8 mouse cellular contexts compared by ENCODE assay signal in genomic region chr1:157047751-157048200, GRCm38 (mm10).
DNase-seq lines count a peak whose midpoint lies in the region; ATAC-seq lines count a peak whose summit lies in the region.

No protein-coding gene starts in this region.

- no peak overlapping the region for H3K27ac ChIP-seq in intestine, embryonic 15.5 days
- H3K27ac ChIP-seq in intestine, embryonic 16.5 days (ENCODE audit: low read length), result no peak overlapping the region
- peak overlapping the region; percentile 60; the same call in 1 of the 2 replicates for H3K27ac ChIP-seq in lung, embryonic 16.5 days (ENCODE audit: low read length)

- no peaks in the 10 kb centered on the region for H3K9me3 ChIP-seq in intestine, embryonic 15.5 days
- H3K9me3 ChIP-seq in intestine, embryonic 16.5 days (ENCODE audit: control insufficient read depth, low read length), result no peaks in the 10 kb centered on the region
- H3K9me3 ChIP-seq in lung, embryonic 16.5 days (ENCODE audit: control insufficient read depth, low read length), result no peaks in the 10 kb centered on the region

- no peak overlapping the region for H3K4me3 ChIP-seq in intestine, embryonic 15.5 days (replicated peaks)
- no peak overlapping the region for H3K4me3 ChIP-seq in intestine, embryonic 16.5 days (ENCODE audit: low read length)
- no peak overlapping the region for H3K4me3 ChIP-seq in lung, embryonic 16.5 days (ENCODE audit: low read length)

- peak; percentile 39 to 44 for DNase-seq in urinary bladder, postnatal 36 days (ENCODE audit: low spot score in 2 of 2)
- DNase-seq in urinary bladder, adult 18-20 months (ENCODE audit: low spot score in 2 of 2), result no peak
- no peak for DNase-seq in c-Kit-positive CD71-positive TER-119-positive erythroid progenitor cells, embryonic 14.5 days (ENCODE audit: low spot score)
- DNase-seq in cerebellum, adult 9-10 months, result no peak
- no peak for DNase-seq in cerebellum, adult 11 months

- peak; percentile 20; the same call in 1 of the 2 replicates for ATAC-seq in intestine, embryonic 15.5 days
- no peak for ATAC-seq in intestine, embryonic 16.5 days
- ATAC-seq in lung, embryonic 16.5 days (ENCODE audit: low read depth), result peak; percentile 80

- no peak overlapping the region for H3K4me2 ChIP-seq in intestine, embryonic 15.5 days (replicated peaks)
- H3K4me2 ChIP-seq in intestine, embryonic 16.5 days (ENCODE audit: low read depth, low read length), result no peak overlapping the region
- H3K4me2 ChIP-seq in lung, embryonic 16.5 days (ENCODE audit: low read depth, low read length), result no peak overlapping the region

- H3K27me3 ChIP-seq in intestine, embryonic 15.5 days (replicated peaks), result no peaks in the 10 kb centered on the region
- no peaks in the 10 kb centered on the region for H3K27me3 ChIP-seq in intestine, embryonic 16.5 days (replicated peaks; ENCODE audit: control insufficient read depth, insufficient read depth, low read length)
- no peaks in the 10 kb centered on the region for H3K27me3 ChIP-seq in lung, embryonic 16.5 days (ENCODE audit: control insufficient read depth, insufficient read depth, low read depth, low read length)

- no peak overlapping the region for H3K9ac ChIP-seq in intestine, embryonic 15.5 days
- H3K9ac ChIP-seq in intestine, embryonic 16.5 days (ENCODE audit: low read depth, low read length), result no peak overlapping the region
- H3K9ac ChIP-seq in lung, embryonic 16.5 days (ENCODE audit: low read length), result no peak overlapping the region

- 56% methylated on average over 4 of the region's 4 CpGs for WGBS in intestine, embryonic 15.5 days
- 55% methylated on average over 4 of the region's 4 CpGs for WGBS in intestine, embryonic 16.5 days
- WGBS in lung, embryonic 16.5 days, result 46% methylated on average over 4 of the region's 4 CpGs

- no peaks in the 10 kb centered on the region for H3K36me3 ChIP-seq in intestine, embryonic 15.5 days
- no peaks in the 10 kb centered on the region for H3K36me3 ChIP-seq in intestine, embryonic 16.5 days (ENCODE audit: control insufficient read depth, insufficient read depth, low read length)
- no peaks in the 10 kb centered on the region for H3K36me3 ChIP-seq in lung, embryonic 16.5 days (ENCODE audit: control insufficient read depth, insufficient read depth, low read length)

- no peaks in the 10 kb centered on the region for H3K4me1 ChIP-seq in intestine, embryonic 15.5 days (replicated peaks)
- H3K4me1 ChIP-seq in intestine, embryonic 16.5 days (ENCODE audit: control insufficient read depth, insufficient read depth, low read length), result no peaks in the 10 kb centered on the region
- H3K4me1 ChIP-seq in lung, embryonic 16.5 days (replicated peaks; ENCODE audit: control insufficient read depth, insufficient read depth, low read length), result peaks cover 18% of the 10 kb centered on the region

Comparison
In these comparisons a context has a peak if more than half of its experiments do, and no peak if none do; other contexts are left out.
1. DNase-seq: peak in urinary bladder, postnatal 36 days (2 of 2); none in urinary bladder, adult 18-20 months (0 of 2), c-Kit-positive CD71-positive TER-119-positive erythroid progenitor cells, embryonic 14.5 days (single experiment), cerebellum, adult 9-10 months (single experiment) and cerebellum, adult 11 months (single experiment).